Mouse (Mus musculus) cerebellum, adult 9-10 months (tissue): ENCODE measurements around the gene Necab2.

Experiments used
- DNase-seq: peaks from one replicate; pipeline ENCODE4 v3.0.0; 2022

Gene Necab2

GRCm38 (mm10) chr8:119446211-119446989 is at the start of gene Necab2:
Gene Necab2, plus strand, starts transcription at chr8:119446719.
- DNase-seq = peak; percentile 71

- DNase-seq = no peak
Measured at GRCm38 (mm10) chr8:119398558-119398957, 48.0 kb upstream of the Necab2 start.

GRCm38 (mm10) chr8:119399255-119399654 is 47.3 kb upstream of the Necab2 start:
- DNase-seq = no peak

GRCm38 (mm10) chr8:119400122-119400671 is 46.3 kb upstream of the Necab2 start:
- no peak for DNase-seq

- no peak for DNase-seq
Measured at GRCm38 (mm10) chr8:119400904-119401303, 45.6 kb upstream of the Necab2 start.

GRCm38 (mm10) chr8:119403912-119404311 is 42.6 kb upstream of the Necab2 start:
- DNase-seq = no peak

- DNase-seq = no peak
Measured at GRCm38 (mm10) chr8:119404648-119405047, 41.9 kb upstream of the Necab2 start.

- DNase-seq = no peak
Measured at GRCm38 (mm10) chr8:119408311-119408710, 38.2 kb upstream of the Necab2 start.

- no peak for DNase-seq
Measured at GRCm38 (mm10) chr8:119412037-119412734, 34.3 kb upstream of the Necab2 start.

- DNase-seq = peak; percentile 78
Measured at GRCm38 (mm10) chr8:119412735-119413498, 33.6 kb upstream of the Necab2 start.

- DNase-seq = no peak
Measured at GRCm38 (mm10) chr8:119413605-119414004, 32.9 kb upstream of the Necab2 start.

GRCm38 (mm10) chr8:119420318-119420717 is 26.2 kb upstream of the Necab2 start:
- no peak for DNase-seq

- DNase-seq = no peak
Measured at GRCm38 (mm10) chr8:119421603-119422122, 24.9 kb upstream of the Necab2 start.

GRCm38 (mm10) chr8:119422123-119422711 is 24.3 kb upstream of the Necab2 start:
- no peak for DNase-seq

- DNase-seq = no peak
Measured at GRCm38 (mm10) chr8:119423631-119424141, 22.8 kb upstream of the Necab2 start.

GRCm38 (mm10) chr8:119424199-119424733 is 22.3 kb upstream of the Necab2 start:
- DNase-seq = no peak

GRCm38 (mm10) chr8:119424740-119425139 is 21.8 kb upstream of the Necab2 start:
- no peak for DNase-seq

GRCm38 (mm10) chr8:119425533-119425932 is 21.0 kb upstream of the Necab2 start:
- DNase-seq = no peak

GRCm38 (mm10) chr8:119426069-119426735 is 20.3 kb upstream of the Necab2 start:
- no peak for DNase-seq

GRCm38 (mm10) chr8:119427634-119428349 is 18.7 kb upstream of the Necab2 start:
- DNase-seq = peak; percentile 44

- DNase-seq = no peak
Measured at GRCm38 (mm10) chr8:119428350-119428740, 18.2 kb upstream of the Necab2 start.
